Mouse (Mus musculus): ENCODE results near the gene Fam181a.

The Fam181a gene

DNA sequence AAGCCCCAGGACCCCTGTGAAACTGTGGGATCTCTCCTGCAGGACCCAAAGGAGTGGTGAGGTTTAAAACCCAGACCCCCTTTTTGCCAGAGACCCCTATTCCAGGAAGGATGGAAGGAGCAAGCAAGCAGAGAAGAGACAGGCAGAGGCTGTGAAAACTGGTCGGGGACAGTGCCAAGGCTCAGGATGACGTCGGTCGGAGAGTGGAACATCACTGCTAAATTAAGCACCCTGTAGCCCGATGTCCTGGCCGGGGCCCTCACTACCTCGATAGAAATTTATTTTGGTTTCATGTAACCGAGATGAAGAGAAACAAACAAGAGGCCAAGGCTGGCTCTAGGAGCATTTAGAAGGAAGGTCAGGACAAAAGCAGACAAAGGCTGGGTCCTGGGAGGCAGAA, 47.4 kb downstream of the Fam181a start:
- DNase-seq (ENCODE audit: low spot score) = no peak

DNA sequence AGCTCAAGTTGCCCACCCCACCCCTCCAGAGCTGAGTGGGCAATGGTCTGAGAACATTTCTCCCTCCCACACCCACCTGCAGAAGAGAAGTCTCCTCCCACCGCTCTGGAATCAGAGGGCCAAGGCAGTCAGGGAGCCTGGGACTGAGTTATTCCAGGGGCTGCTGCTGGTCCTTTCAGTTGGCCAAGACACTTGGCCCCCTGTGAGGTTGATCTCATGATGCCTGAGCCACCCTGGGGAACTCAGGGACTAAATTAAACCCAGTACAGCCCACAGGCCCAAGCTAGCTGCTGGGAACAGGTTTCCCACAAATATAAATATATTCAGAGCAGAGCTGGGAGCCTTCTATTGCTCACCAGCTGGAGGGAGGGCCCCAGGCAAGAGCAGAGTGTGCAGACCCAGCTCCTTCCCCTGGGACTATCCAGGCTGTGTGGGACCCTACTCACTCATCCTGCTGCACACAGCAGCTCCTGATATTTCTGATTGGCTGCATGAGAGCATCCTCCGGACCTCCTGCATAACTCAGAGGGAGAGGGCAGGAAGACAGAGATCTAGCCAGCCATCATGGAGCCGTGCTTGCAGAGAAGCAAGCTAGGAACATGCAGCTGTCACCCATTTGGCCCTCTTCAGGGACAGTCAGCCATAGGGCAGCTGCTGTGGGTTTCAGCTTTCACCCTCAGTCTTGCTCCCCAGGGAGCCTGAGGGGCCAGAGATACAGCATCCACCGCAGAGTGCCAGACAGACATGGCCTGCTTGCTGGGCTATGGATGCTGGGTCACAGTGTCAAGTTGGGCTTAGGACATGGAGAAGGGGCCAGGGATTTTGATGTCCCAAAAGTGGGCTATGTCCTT, 48.4 kb downstream of the Fam181a start:
- no peak for DNase-seq (ENCODE audit: low spot score)

DNA sequence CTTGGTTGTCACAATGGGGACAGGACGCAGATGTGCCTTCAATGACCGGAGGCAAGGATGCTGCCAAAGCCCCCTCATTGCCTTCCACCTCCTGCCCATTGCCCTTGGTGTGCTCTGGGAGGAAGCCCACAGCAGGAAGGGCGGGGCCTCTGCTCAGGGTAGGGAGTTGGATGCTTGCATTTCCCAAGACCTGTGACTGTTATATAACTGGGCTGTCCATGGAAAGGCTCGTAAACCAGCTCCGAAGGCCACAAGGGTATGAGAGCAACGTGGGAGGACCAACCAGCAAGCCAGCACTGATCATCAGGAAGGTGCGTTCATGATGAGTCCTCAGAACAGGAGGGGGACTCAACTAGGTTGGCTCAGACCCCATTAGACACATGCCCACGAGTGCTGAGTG, 50.0 kb downstream of the Fam181a start:
- DNase-seq (ENCODE audit: low spot score) = no peak

DNA sequence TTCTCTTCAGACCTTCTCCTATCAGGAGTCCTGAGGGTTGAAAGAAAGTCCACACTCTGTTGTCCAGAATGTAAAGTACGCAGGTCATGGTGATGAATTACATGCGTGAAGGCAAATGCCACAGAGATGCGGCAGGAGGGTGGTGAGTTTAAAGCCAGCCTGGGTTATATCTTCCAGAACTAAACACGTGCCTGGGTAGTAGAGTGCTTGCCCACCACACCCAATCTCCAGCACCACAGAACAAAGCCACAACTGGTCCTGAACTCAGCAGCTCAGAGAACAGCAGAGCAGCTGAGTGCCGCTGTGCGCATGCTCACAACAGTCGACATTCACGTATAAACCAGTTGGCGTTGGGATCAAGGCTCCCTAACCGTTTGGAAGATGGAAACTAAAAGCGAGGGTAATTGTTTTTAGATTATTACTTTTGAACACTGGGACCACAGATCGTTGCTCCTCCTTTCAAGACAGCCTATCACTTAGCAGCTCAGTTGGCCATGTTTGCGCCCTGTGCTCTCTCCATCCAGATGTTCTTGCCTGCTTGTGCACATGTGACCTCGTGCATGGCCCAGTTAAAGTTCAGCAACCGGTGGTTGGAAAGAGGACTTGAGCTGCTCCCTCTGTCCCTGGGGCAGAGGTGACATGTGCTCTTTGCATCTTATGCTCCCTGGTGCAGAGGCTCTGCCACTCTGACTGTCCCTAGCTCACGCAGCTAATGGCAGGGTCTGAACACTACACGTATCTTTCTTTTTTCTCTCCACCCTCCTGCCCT, 50.9 kb downstream of the Fam181a start:
- no peak for DNase-seq (ENCODE audit: low spot score)

DNA sequence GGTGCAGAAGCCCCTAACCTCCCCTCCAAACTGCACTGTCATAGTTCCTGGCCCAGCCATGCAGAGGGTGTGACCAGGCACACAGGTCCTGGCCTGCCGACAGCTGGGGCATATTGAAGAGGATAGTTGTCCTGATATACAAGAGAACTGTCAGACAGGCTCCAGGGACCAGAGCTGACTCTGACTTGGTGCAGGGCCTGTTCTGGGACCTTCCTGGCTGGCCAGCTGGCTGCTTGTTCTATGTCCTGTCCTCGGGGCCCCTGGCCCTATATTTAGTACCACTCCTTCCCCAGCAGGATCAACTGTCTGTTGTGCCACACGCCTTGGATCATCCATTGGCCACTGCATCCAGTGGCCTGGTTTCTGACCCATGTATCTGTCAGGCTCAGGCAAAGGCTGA, 51.6 kb downstream of the Fam181a start:
- no peak for DNase-seq (ENCODE audit: low spot score)

Measured in embryo, embryonic 10.5 days (tissue).